Mouse (Mus musculus): ENCODE measurements around the gene Sema3g.
A peak's percentile ranks its signal among the peaks of the same experiment; 100 is the strongest.

DNA sequence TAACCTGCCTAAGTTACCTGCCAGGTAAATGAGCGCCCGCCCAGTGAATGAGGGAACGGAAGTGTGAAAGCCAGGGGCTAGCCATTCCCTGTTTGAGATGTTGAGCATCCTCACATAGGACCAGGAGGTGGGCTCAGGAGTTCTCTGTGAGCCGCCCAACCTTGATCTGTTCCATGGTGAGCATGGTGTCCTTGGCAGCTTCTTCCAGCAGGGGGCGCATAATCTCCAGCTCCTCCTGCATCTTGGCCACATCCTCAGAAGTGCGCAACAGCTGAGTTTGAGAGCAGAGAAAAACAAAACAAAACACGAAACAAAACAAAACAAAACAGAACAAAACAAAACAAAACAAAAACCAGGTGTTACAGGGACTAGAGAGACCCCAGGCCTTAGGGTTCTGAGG is 54.5 kb downstream of the Sema3g start:
- peak; percentile 94 for TF ChIP-seq CTCF (IDR thresholded peaks at IDR 0.05; ENCODE audit: low read depth)
- TF ChIP-seq EP300 (IDR thresholded peaks at IDR 0.05; ENCODE audit: low read depth), result no peak

Measured in heart, postnatal 0 days (tissue).